Mouse (Mus musculus): Measurements from ENCODE around the gene Mbd3.

The Mbd3 gene

GRCm38 (mm10) chr10:80395025-80395627, 4.2 kb downstream of the Mbd3 start:
- DNase-seq: no peak

GRCm38 (mm10) chr10:80392687-80393086, 6.7 kb downstream of the Mbd3 start:
- no peak for DNase-seq

- no peak for DNase-seq
These were observed 8.7 kb downstream of the Mbd3 start for GRCm38 (mm10) chr10:80390697-80391096.

GRCm38 (mm10) chr10:80389185-80389708, 10.1 kb downstream of the Mbd3 start:
- DNase-seq: no peak

- DNase-seq: no peak
These were observed 10.6 kb downstream of the Mbd3 start for GRCm38 (mm10) chr10:80388731-80389130.

GRCm38 (mm10) chr10:80387522-80387959, 11.8 kb downstream of the Mbd3 start, which contains the start of gene Mex3d:
TSS of gene Mex3d (minus strand) at chr10:80387659.
- no peak for DNase-seq

- DNase-seq: no peak
These were observed 12.4 kb downstream of the Mbd3 start for GRCm38 (mm10) chr10:80386735-80387471.

GRCm38 (mm10) chr10:80385811-80386734, 13.3 kb downstream of the Mbd3 start:
- DNase-seq: no peak

GRCm38 (mm10) chr10:80385310-80385709, 14.0 kb downstream of the Mbd3 start:
- DNase-seq: no peak

- no peak for DNase-seq
These were observed 14.6 kb downstream of the Mbd3 start for GRCm38 (mm10) chr10:80384709-80385108.

- DNase-seq: no peak
These were observed 15.2 kb downstream of the Mbd3 start for GRCm38 (mm10) chr10:80384115-80384639.

GRCm38 (mm10) chr10:80383431-80383830, 15.9 kb downstream of the Mbd3 start:
- DNase-seq: no peak

- no peak for DNase-seq
These were observed 16.5 kb downstream of the Mbd3 start for GRCm38 (mm10) chr10:80382641-80383365.

- DNase-seq: no peak
These were observed 21.6 kb downstream of the Mbd3 start for GRCm38 (mm10) chr10:80377716-80378115.

GRCm38 (mm10) chr10:80376160-80376559, 23.2 kb downstream of the Mbd3 start:
- peak; percentile 93 for DNase-seq

- peak; percentile 90 for DNase-seq
These were observed 25.3 kb downstream of the Mbd3 start for GRCm38 (mm10) chr10:80374063-80374462.

GRCm38 (mm10) chr10:80372706-80373105, 26.6 kb downstream of the Mbd3 start:
- DNase-seq: no peak

- DNase-seq: no peak
These were observed 27.4 kb downstream of the Mbd3 start for GRCm38 (mm10) chr10:80371983-80372382.

- peak; percentile 83 for DNase-seq
These were observed 27.9 kb downstream of the Mbd3 start for GRCm38 (mm10) chr10:80371411-80371966.

GRCm38 (mm10) chr10:80369995-80370747, 29.2 kb downstream of the Mbd3 start:
- DNase-seq: no peak

GRCm38 (mm10) chr10:80368392-80368791, 31.0 kb downstream of the Mbd3 start:
- DNase-seq: no peak

Data from cerebellum, adult 9-10 months (tissue).